Mouse (Mus musculus) heart, postnatal 0 days (tissue): ENCODE results near the gene Gpr18. TPM values are rescaled to one million over a fixed set of nuclear protein-coding genes. Genes with fewer than 3 reads are reported as not detected.

Source experiments
- ATAC-seq: fragments of 200-750 bp; cut with Nextera tagmentation; 2 replicates; pipeline ENCODE4 v1.8.0; 2017; ENCODE audit warnings: low read depth, moderate number of reproducible peaks, moderate library complexity; ENCODE audit not compliant: insufficient read depth
- DNase-seq: peaks from one replicate; pipeline ENCODE4 v3.0.0-alpha.2; 2016; ENCODE audit warnings: low spot score
- H3K27ac ChIP-seq: fragments of 300-500 bp; sonication (generic); 2 replicates; pipeline ENCODE4 v1.5.1; 2014; ENCODE audit warnings: low read depth, mild to moderate bottlenecking
- H3K27me3 ChIP-seq: fragments of 300-500 bp; sonication (generic); 2 replicates; pipeline ENCODE4 v1.6.1; 2014; ENCODE audit warnings: low read length, mixed read lengths; ENCODE audit not compliant: control insufficient read depth, insufficient read depth
- H3K36me3 ChIP-seq: fragments of 300-500 bp; sonication (generic); replicated peaks from 2 replicates; pipeline ENCODE4 v1.6.1; 2014; ENCODE audit warnings: low read length, mixed read lengths; ENCODE audit not compliant: control insufficient read depth, insufficient read depth
- H3K4me1 ChIP-seq: fragments of 300-500 bp; sonication (generic); 2 replicates; pipeline ENCODE4 v1.6.1; 2014; ENCODE audit warnings: antibody characterized with exemption; ENCODE audit not compliant: control insufficient read depth, insufficient read depth
- H3K4me2 ChIP-seq: fragments of 300-500 bp; sonication (generic); 2 replicates; pipeline ENCODE4 v1.6.1; 2014; ENCODE audit warnings: low read depth, mild to moderate bottlenecking, low read length, moderate library complexity
- H3K4me3 ChIP-seq: fragments of 300-500 bp; sonication (generic); 2 replicates; pipeline ENCODE4 v1.5.1; 2014; ENCODE audit warnings: low read depth, low read length
- H3K9ac ChIP-seq: fragments of 300-500 bp; sonication (generic); replicated peaks from 2 replicates; pipeline ENCODE4 v1.6.1; 2014; ENCODE audit warnings: low read depth, low read length, mixed read lengths
- H3K9me3 ChIP-seq: fragments of 300-500 bp; sonication (generic); replicated peaks from 2 replicates; pipeline ENCODE4 v1.6.1; 2016; ENCODE audit warnings: low read length; ENCODE audit not compliant: control insufficient read depth
- CTCF ChIP-seq: IDR thresholded peaks from 2 replicates; pipeline ENCODE4 v1.5.1; 2016; ENCODE audit warnings: antibody characterized with exemption, control low read depth, low read depth
- EP300 ChIP-seq: IDR thresholded peaks from 2 replicates; pipeline ENCODE4 v1.6.1; 2016; ENCODE audit warnings: antibody characterized with exemption, low read depth
- WGBS: fragments of 180-500 bp; shearing (Covaris S2); extraction: QIAGEN DNeasy Blood & Tissue Kit; methylation state at CpG from one replicate; pipeline ENCODE4 v1.1.7; 2014; 5-methylcytosine and 5-hydroxymethylcytosine counted together
- polyA plus RNA-seq: library from polyadenylated mRNA; unstranded; fragments of >200 nt; fragmentation: Nextera tagmentation; extraction: Ambion mirVana; gene quantifications from 2 replicates; pipeline ENCODE4 v1.2.1, GENCODE M21; 2015
- total RNA-seq: library from RNA; depleted of rRNA; stranded (reverse); fragments of >200 nt; gene quantifications from 2 replicates; pipeline ENCODE4 v1.2.3, GENCODE M21; 2014; ENCODE audit warnings: low replicate concordance

Gene Gpr18
- total and polyA plus RNA-seq, 2 experiments from 2014 or later, result 0.07 TPM; not detected in 1

- WGBS, result 51% methylated on average over 8 of the region's 8 CpGs
- ATAC-seq (no peak), DNase-seq (peak; percentile 65)
- Histone ChIP-seq H3K36me3 (no peaks in the 10 kb centered on the region; the same call in 1 of the 2 replicates), H3K27me3 (no peaks in the 10 kb centered on the region), H3K9me3 (no peaks in the 10 kb centered on the region), H3K27ac (peak overlapping the region; percentile 56), H3K4me2 (no peak overlapping the region), H3K9ac (no peak overlapping the region), H3K4me1 (peaks cover 11% of the 10 kb centered on the region; the same call in 1 of the 2 replicates), H3K4me3 (no peak overlapping the region)
- TF ChIP-seq EP300 (no peak), CTCF (peak; percentile 65)
Observed at GRCm38 (mm10) chr14:121928375-121929137, 13.0 kb upstream of the Gpr18 start.

- ATAC-seq (no peak), DNase-seq (no peak)
- H3K27me3 ChIP-seq, result no peaks in the 10 kb centered on the region
- H3K4me3 ChIP-seq, result no peak overlapping the region
- no peaks in the 10 kb centered on the region for H3K36me3 ChIP-seq
- no peak overlapping the region for H3K9ac ChIP-seq
- H3K4me1 ChIP-seq, result peaks cover 11% of the 10 kb centered on the region; the same call in 1 of the 2 replicates
- TF ChIP-seq CTCF, result no peak
- TF ChIP-seq EP300, result no peak
- no peaks in the 10 kb centered on the region for H3K9me3 ChIP-seq
- WGBS, result 92% methylated on average over 8 of the region's 8 CpGs
- no peak overlapping the region for H3K4me2 ChIP-seq
- no peak overlapping the region for H3K27ac ChIP-seq
Observed at GRCm38 (mm10) chr14:121927451-121927850, 11.9 kb upstream of the Gpr18 start.

GRCm38 (mm10) chr14:121926901-121927300 lies 11.3 kb upstream of the Gpr18 start:
- Histone ChIP-seq H3K4me3 (no peak overlapping the region), H3K4me1 (peaks cover 6% of the 10 kb centered on the region; the same call in 1 of the 2 replicates), H3K9ac (no peak overlapping the region), H3K36me3 (no peaks in the 10 kb centered on the region), H3K4me2 (no peak overlapping the region), H3K27me3 (no peaks in the 10 kb centered on the region), H3K9me3 (no peaks in the 10 kb centered on the region), H3K27ac (no peak overlapping the region)
- ATAC-seq, result no peak
- TF ChIP-seq EP300, result no peak
- no peak for DNase-seq
- 78% methylated on average over 6 of the region's 6 CpGs for WGBS

GRCm38 (mm10) chr14:121924876-121925275 lies 9.3 kb upstream of the Gpr18 start:
- 65% methylated on average over 6 of the region's 6 CpGs for WGBS
- Histone ChIP-seq H3K9ac (no peak overlapping the region), H3K36me3 (no peaks in the 10 kb centered on the region), H3K4me3 (no peak overlapping the region), H3K4me1 (peaks cover 9% of the 10 kb centered on the region; the same call in 1 of the 2 replicates), H3K4me2 (no peak overlapping the region), H3K27ac (no peak overlapping the region), H3K9me3 (no peaks in the 10 kb centered on the region), H3K27me3 (no peaks in the 10 kb centered on the region)
- no peak for TF ChIP-seq CTCF
- TF ChIP-seq EP300, result no peak
- DNase-seq (no peak), ATAC-seq (no peak)

- H3K4me2 ChIP-seq, result no peak overlapping the region
- no peak overlapping the region for H3K4me3 ChIP-seq
- H3K9me3 ChIP-seq, result no peaks in the 10 kb centered on the region
- WGBS, result 56% methylated on average over 4 of the region's 4 CpGs
- H3K4me1 ChIP-seq, result peaks cover 6% of the 10 kb centered on the region; the same call in 1 of the 2 replicates
- H3K36me3 ChIP-seq, result no peaks in the 10 kb centered on the region
- ATAC-seq, result no peak
- TF ChIP-seq EP300 (no peak), CTCF (no peak)
- no peak overlapping the region for H3K27ac ChIP-seq
- DNase-seq, result no peak
- H3K9ac ChIP-seq, result no peak overlapping the region
- no peaks in the 10 kb centered on the region for H3K27me3 ChIP-seq
Observed at GRCm38 (mm10) chr14:121922731-121923130, 7.2 kb upstream of the Gpr18 start.
